Mouse (Mus musculus) gastrocnemius, postnatal 4 days (tissue): ENCODE results near the gene Spint2. TPM values are rescaled to one million over a fixed set of nuclear protein-coding genes. Genes with fewer than 3 reads are reported as not detected.

Experiments used
- DNase-seq, 2 experiments: peaks; one replicate each; pipeline ENCODE4 v3.0.0; 2021 to 2022; ENCODE audit warnings: low spot score in 2 of 2, mixed read lengths in 2 of 2
- total RNA-seq, 2 experiments: library from RNA; stranded (reverse); gene quantifications; 2 replicates each; pipeline ENCODE4 v1.2.3; 2021

Spint2 gene
- total RNA-seq, 2 experiments from 2014 or later: 7.3 to 9.6 TPM

DNA sequence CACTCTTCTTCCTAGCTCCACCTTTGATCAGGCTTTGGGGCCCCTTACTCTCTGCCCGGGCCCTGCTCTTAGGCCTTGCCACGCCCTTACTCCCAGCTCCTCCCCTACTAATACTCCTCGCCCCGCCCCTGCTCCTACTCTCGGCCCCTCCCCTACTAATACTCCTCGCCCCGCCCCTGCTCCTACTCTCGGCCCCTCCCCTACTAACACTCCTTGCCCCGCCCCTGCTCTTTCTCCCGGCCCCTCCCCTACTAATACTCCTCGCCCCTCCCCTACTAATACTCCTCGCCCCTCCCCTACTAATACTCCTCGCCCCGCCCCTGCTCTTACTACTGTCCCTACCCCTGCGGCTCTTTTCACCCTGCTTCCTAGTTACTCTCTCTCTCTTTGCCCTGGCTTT, 70.7 kb downstream of the Spint2 start:
- DNase-seq: peak in 1 of 2 experiments; percentile 40

Other genes starting within 250 kb of the Spint2 start
- gene Ryr1, start 156.7 kb downstream of the Spint2 start, total RNA-seq: 100 to 1,000 TPM; 420 to 483 TPM
- 1 to 10 TPM; 2.3 to 3.0 TPM for gene Rasgrp4, start 147.1 kb downstream of the Spint2 start, total RNA-seq
- gene Fam98c, start 125.7 kb downstream of the Spint2 start, total RNA-seq: 10 to 100 TPM; 12.8 to 13.2 TPM
- under 1 TPM; 0.36 to 0.81 TPM for gene Ggn, start 111.7 kb downstream of the Spint2 start, total RNA-seq
- gene Spred3, start 111.5 kb downstream of the Spint2 start, total RNA-seq: 1 to 10 TPM; 2.9 to 3.3 TPM
- 100 to 1,000 TPM; 174 to 187 TPM for gene Psmd8, start 101.2 kb downstream of the Spint2 start, total RNA-seq
- 1 to 10 TPM in 1 of 2 experiments, under 1 TPM in 1; 0.41 to 1.6 TPM for gene Catsperg1, start 67.9 kb downstream of the Spint2 start, total RNA-seq
- 1 to 10 TPM; 4.7 to 5.9 TPM for gene Kcnk6, start 49.4 kb downstream of the Spint2 start, total RNA-seq
- 10 to 100 TPM; 57.3 to 58.5 TPM for gene Yif1b, start 43.6 kb downstream of the Spint2 start, total RNA-seq
- 1 to 10 TPM in 1 of 2 experiments, under 1 TPM in 1; 0.81 to 1.9 TPM for gene 2200002D01Rik, start 33.4 kb downstream of the Spint2 start, total RNA-seq
- gene Ppp1r14a, start 7.4 kb upstream of the Spint2 start, total RNA-seq: 10 to 100 TPM; 16.0 to 16.9 TPM
- gene Dpf1, start 22.0 kb upstream of the Spint2 start, total RNA-seq: 1 to 10 TPM; 4.3 TPM
- 10 to 100 TPM; 25.0 to 30.0 TPM for gene Sipa1l3, start 236.7 kb upstream of the Spint2 start, total RNA-seq